7 mouse cellular contexts compared by ENCODE assay signal in the genomic region with DNA sequence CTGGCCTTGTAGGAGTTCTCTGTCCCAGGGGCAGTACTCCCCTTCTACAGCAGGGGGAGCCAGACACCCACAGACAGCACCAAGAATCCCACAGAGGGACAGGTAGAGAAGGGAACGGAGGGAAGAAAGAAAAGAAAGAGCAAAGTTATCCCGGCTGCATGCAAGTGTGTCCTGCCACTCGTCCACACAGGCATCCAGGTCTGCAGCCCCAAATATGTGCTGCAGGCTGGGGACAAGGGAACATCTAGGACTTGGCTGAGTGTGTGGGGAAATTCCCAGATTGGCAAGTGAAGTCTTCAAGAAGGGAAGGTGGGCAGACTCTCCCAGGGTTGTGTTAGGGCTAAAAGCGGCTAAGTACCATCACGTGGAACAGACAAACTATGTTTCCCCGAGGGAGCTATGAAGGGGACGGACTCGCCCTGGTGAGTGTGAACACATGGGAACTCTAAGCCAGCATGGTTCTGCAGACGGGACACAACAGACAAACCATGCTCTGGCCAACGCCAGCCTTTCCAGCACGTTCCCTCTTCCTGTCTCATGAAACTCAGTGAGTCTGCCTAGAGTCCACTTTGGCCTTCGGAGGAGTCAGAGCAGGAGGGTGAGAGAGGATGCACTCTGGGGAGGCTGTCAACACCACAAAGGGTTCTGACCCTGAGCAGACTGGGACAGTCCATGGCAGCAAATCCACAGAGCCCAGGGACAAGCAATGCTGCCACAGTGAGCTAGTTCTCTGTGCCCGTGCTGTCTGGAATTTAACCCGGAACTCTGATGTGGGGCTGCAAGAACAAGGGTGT. TPM values are rescaled to one million over a fixed set of nuclear protein-coding genes. Genes with fewer than 3 reads are reported as not detected.
DNase-seq lines count a peak whose midpoint lies in the region; ATAC-seq and TF ChIP-seq lines count a peak whose summit lies in the region.

No protein-coding gene starts in this region.

- H3K4me2 ChIP-seq in intestine, postnatal 0 days (replicated peaks; ENCODE audit: low read depth), result no peak overlapping the region
- H3K4me2 ChIP-seq in midbrain, embryonic 11.5 days, result no peak overlapping the region

- H3K4me1 ChIP-seq in intestine, postnatal 0 days (replicated peaks; ENCODE audit: control insufficient read depth, insufficient read depth, low read length), result no peaks in the 10 kb centered on the region
- 0 out of 2 replicates have a peak, but pooled peaks cover 3% of the 10 kb centered on the region for H3K4me1 ChIP-seq in midbrain, embryonic 11.5 days (ENCODE audit: control insufficient read depth, insufficient read depth, low read length)

- intact Hi-C loops in left cerebral cortex, postnatal 25 days (cut with DNase I), result loop anchor here (1.0 to 5.0 kb wide), 3 partner anchors 135 to 207 kb away; partner anchors contain the start of gene Mical3

- peak; percentile 99 for TF ChIP-seq CTCF in intestine, postnatal 0 days (IDR thresholded peaks at IDR 0.05; ENCODE audit: low read depth)

- no peak overlapping the region for H3K4me3 ChIP-seq in intestine, postnatal 0 days (ENCODE audit: low read depth, low read length)
- H3K4me3 ChIP-seq in midbrain, embryonic 11.5 days (ENCODE audit: low read depth, low read length), result no peak overlapping the region

- ATAC-seq in intestine, postnatal 0 days, result no peak
- peak; percentile 73 for ATAC-seq in midbrain, embryonic 11.5 days (ENCODE audit: low FRiP score)

- H3K27me3 ChIP-seq in intestine, postnatal 0 days (replicated peaks; ENCODE audit: control insufficient read depth, insufficient read depth, low read length), result no peaks in the 10 kb centered on the region
- no peaks in the 10 kb centered on the region for H3K27me3 ChIP-seq in midbrain, embryonic 11.5 days (ENCODE audit: control insufficient read depth, insufficient read depth, low read length)

- H3K9ac ChIP-seq in intestine, postnatal 0 days (ENCODE audit: low read depth, low read length), result no peak overlapping the region
- H3K9ac ChIP-seq in midbrain, embryonic 11.5 days (ENCODE audit: low read length), result no peak overlapping the region

- no peaks in the 10 kb centered on the region for H3K9me3 ChIP-seq in intestine, postnatal 0 days (ENCODE audit: control insufficient read depth)
- H3K9me3 ChIP-seq in midbrain, embryonic 11.5 days (ENCODE audit: control insufficient read depth, low read length), result no peaks in the 10 kb centered on the region

- 59% methylated on average over 14 of the region's 14 CpGs for WGBS in intestine, postnatal 0 days
- 63% methylated on average over 14 of the region's 14 CpGs for WGBS in midbrain, embryonic 11.5 days

- peak; percentile 72 for DNase-seq in adrenal gland, adult 8-10 months
- peak; percentile 66 for DNase-seq in embryo, embryonic 11 days
- peak; percentile 96 for DNase-seq in heart, adult 11 months
- peak; percentile 86 to 94 for DNase-seq in left cerebral cortex, postnatal 25 days (ENCODE audit: low spot score in 2 of 2)
- DNase-seq in midbrain, embryonic 11.5 days (ENCODE audit: low spot score, missing footprints), result peak; percentile 98
- peak; percentile 74 for DNase-seq in skeletal muscle tissue, adult 2 months (ENCODE audit: low read depth, low spot score)

- H3K36me3 ChIP-seq in intestine, postnatal 0 days (ENCODE audit: control insufficient read depth, insufficient read depth), result peaks cover 33% of the 10 kb centered on the region; the same call in 1 of the 2 replicates
- no peaks in the 10 kb centered on the region for H3K36me3 ChIP-seq in midbrain, embryonic 11.5 days (ENCODE audit: control insufficient read depth, insufficient read depth, low read length)

- no peak overlapping the region for H3K27ac ChIP-seq in intestine, postnatal 0 days (ENCODE audit: low read depth, low read length)
- H3K27ac ChIP-seq in midbrain, embryonic 11.5 days (ENCODE audit: low read depth, low read length), result no peak overlapping the region

RNA-seq across cellular contexts. Expression of gene Bid, which starts 55.3 kb away (rescaled TPM):
- 1 to 10 TPM; 3.9 to 9.2 (median 4.7) TPM for total RNA-seq in adrenal gland, adult 8-10 months (2022)
- polyA plus RNA-seq in intestine, postnatal 0 days (2015; fragmentation: Nextera tagmentation; extraction: Ambion mirVana), result 24.8 and 28.6 TPM in 2 replicates
- 10 to 100 TPM in 1 of 2 experiments, 1 to 10 TPM in 1; 9.4 to 10.4 TPM for total RNA-seq in left cerebral cortex, postnatal 25 days (2021)
- 16.3 and 17.6 TPM in 2 replicates for polyA plus RNA-seq in midbrain, embryonic 11.5 days (2014; fragmentation: Nextera tagmentation; extraction: Ambion mirVana)
